Mouse (Mus musculus) bone marrow, adult 2 months (tissue): ENCODE measurements around the gene Gm9745.
"Not testable (repeated sequence)": the region's sequence is repeated elsewhere in the genome, so short reads cannot be mapped to it uniquely, and the experiment has no call there.

Experiments used
- CTCF ChIP-seq: fragments of 200-500 bp; IDR thresholded peaks from 2 replicates; pipeline ENCODE4 v1.5.1; 2011; ENCODE audit warnings: low read length, control low read depth; ENCODE audit not compliant: control insufficient read depth, insufficient read depth
- POLR2A ChIP-seq: fragments of 200-500 bp; IDR thresholded peaks from 2 replicates; pipeline ENCODE4 v1.6.1; 2011; ENCODE audit warnings: low read depth, mild to moderate bottlenecking, control low read depth, low read length, borderline replicate concordance; ENCODE audit not compliant: control insufficient read depth

- TF ChIP-seq POLR2A, CTCF: not testable (repeated sequence)
Measured at GRCm38 (mm10) chr13:8961128-8961888, 13.3 kb upstream of the Gm9745 start.
